Mouse (Mus musculus): ENCODE data around the gene Arhgef28.

Gene Arhgef28

GRCm38 (mm10) chr13:98183157-98183878 is 22.9 kb downstream of the Arhgef28 start:
- DNase-seq (ENCODE audit: low read depth, low spot score): no peak

- no peak for DNase-seq (ENCODE audit: low read depth, low spot score)
These were observed 23.9 kb downstream of the Arhgef28 start for GRCm38 (mm10) chr13:98182330-98182729.

GRCm38 (mm10) chr13:98180636-98181035 is 25.6 kb downstream of the Arhgef28 start:
- no peak for DNase-seq (ENCODE audit: low read depth, low spot score)

- no peak for DNase-seq (ENCODE audit: low read depth, low spot score)
These were observed 30.8 kb downstream of the Arhgef28 start for GRCm38 (mm10) chr13:98175323-98176007.

- DNase-seq (ENCODE audit: low read depth, low spot score): no peak
These were observed 33.2 kb downstream of the Arhgef28 start for GRCm38 (mm10) chr13:98173008-98173407.

GRCm38 (mm10) chr13:98172365-98172764 is 33.9 kb downstream of the Arhgef28 start:
- DNase-seq (ENCODE audit: low read depth, low spot score): no peak

- no peak for DNase-seq (ENCODE audit: low read depth, low spot score)
These were observed 34.5 kb downstream of the Arhgef28 start for GRCm38 (mm10) chr13:98171706-98172105.

GRCm38 (mm10) chr13:98171257-98171656 is 35.0 kb downstream of the Arhgef28 start:
- no peak for DNase-seq (ENCODE audit: low read depth, low spot score)

GRCm38 (mm10) chr13:98164878-98165277 is 41.4 kb downstream of the Arhgef28 start:
- no peak for DNase-seq (ENCODE audit: low read depth, low spot score)

- DNase-seq (ENCODE audit: low read depth, low spot score): no peak
These were observed 44.7 kb downstream of the Arhgef28 start for GRCm38 (mm10) chr13:98161496-98161895.

- DNase-seq (ENCODE audit: low read depth, low spot score): no peak
These were observed 49.6 kb downstream of the Arhgef28 start for GRCm38 (mm10) chr13:98156656-98157055.

GRCm38 (mm10) chr13:98152759-98153158 is 53.5 kb downstream of the Arhgef28 start:
- no peak for DNase-seq (ENCODE audit: low read depth, low spot score)

GRCm38 (mm10) chr13:98147532-98147931 is 58.7 kb downstream of the Arhgef28 start:
- no peak for DNase-seq (ENCODE audit: low read depth, low spot score)

GRCm38 (mm10) chr13:98146573-98147160 is 59.6 kb downstream of the Arhgef28 start:
- DNase-seq (ENCODE audit: low read depth, low spot score): no peak

GRCm38 (mm10) chr13:98145310-98145709 is 60.9 kb downstream of the Arhgef28 start:
- DNase-seq (ENCODE audit: low read depth, low spot score): no peak

- DNase-seq (ENCODE audit: low read depth, low spot score): no peak
These were observed 63.2 kb downstream of the Arhgef28 start for GRCm38 (mm10) chr13:98143000-98143399.

GRCm38 (mm10) chr13:98140626-98141025 is 65.6 kb downstream of the Arhgef28 start:
- no peak for DNase-seq (ENCODE audit: low read depth, low spot score)

GRCm38 (mm10) chr13:98138786-98139185 is 67.5 kb downstream of the Arhgef28 start:
- no peak for DNase-seq (ENCODE audit: low read depth, low spot score)

- no peak for DNase-seq (ENCODE audit: low read depth, low spot score)
These were observed 70.2 kb downstream of the Arhgef28 start for GRCm38 (mm10) chr13:98135890-98136555.

- DNase-seq (ENCODE audit: low read depth, low spot score): no peak
These were observed 73.3 kb downstream of the Arhgef28 start for GRCm38 (mm10) chr13:98132951-98133350.

GRCm38 (mm10) chr13:98132264-98132663 is 74.0 kb downstream of the Arhgef28 start:
- DNase-seq (ENCODE audit: low read depth, low spot score): no peak

- no peak for DNase-seq (ENCODE audit: low read depth, low spot score)
These were observed 80.6 kb downstream of the Arhgef28 start for GRCm38 (mm10) chr13:98125666-98126065.
